Comparison of ENCODE assay signal across 8 mouse cellular contexts in genomic region chr15:94544052-94544636, GRCm38 (mm10). TPM values are rescaled to one million over a fixed set of nuclear protein-coding genes. Genes with fewer than 3 reads are reported as not detected.
DNase-seq lines count a peak whose midpoint lies in the region; ATAC-seq and TF ChIP-seq lines count a peak whose summit lies in the region.

No protein-coding gene starts in this region.

- no peaks in the 10 kb centered on the region for H3K27me3 ChIP-seq in heart, embryonic 12.5 days (replicated peaks)
- H3K27me3 ChIP-seq in forebrain, embryonic 13.5 days: no peaks in the 10 kb centered on the region
- H3K27me3 ChIP-seq in liver, embryonic 14.5 days (ENCODE audit: control insufficient read depth, insufficient read depth, low read length): no peaks in the 10 kb centered on the region

- H3K4me1 ChIP-seq in heart, embryonic 12.5 days (replicated peaks): peaks cover 4% of the 10 kb centered on the region; the same call in 1 of the 2 replicates
- H3K4me1 ChIP-seq in forebrain, embryonic 13.5 days: peaks cover 7% of the 10 kb centered on the region
- peaks cover 0 to 7% of the 10 kb centered on the region in 2 experiments; a peak in 3 of 4 replicates for H3K4me1 ChIP-seq in liver, embryonic 14.5 days (replicated peaks; ENCODE audit: control insufficient read depth in 2 of 2, insufficient read depth in 2 of 2, low read length in 1 of 2)

- H3K9me3 ChIP-seq in heart, embryonic 12.5 days (replicated peaks): no peaks in the 10 kb centered on the region
- no peaks in the 10 kb centered on the region for H3K9me3 ChIP-seq in forebrain, embryonic 13.5 days (replicated peaks)
- no peaks in the 10 kb centered on the region for H3K9me3 ChIP-seq in liver, embryonic 14.5 days (ENCODE audit: control insufficient read depth, low read length)

- DNase-seq in heart, postnatal 4 days: no peak
- peak; percentile 11 for DNase-seq in CD4-positive helper T cell, adult 2 months (ENCODE audit: low read depth, low spot score)
- no peak for DNase-seq in liver, embryonic 14.5 days (ENCODE audit: low read depth in 3 of 3, low spot score in 3 of 3)
- no peak for DNase-seq in yolk sac, embryonic 10.5 days (ENCODE audit: low spot score)
- no peak for DNase-seq in right cerebral cortex, adult 2 months (ENCODE audit: low spot score in 2 of 2)
- no peak for DNase-seq in left cerebral cortex, postnatal 25 days (ENCODE audit: low spot score in 2 of 2)

- no peak for TF ChIP-seq EP300 in liver, embryonic 14.5 days (IDR thresholded peaks at IDR 0.05; ENCODE audit: low read depth)

- no peak for TF ChIP-seq CTCF in liver, embryonic 14.5 days (IDR thresholded peaks at IDR 0.05; ENCODE audit: low read depth)

- H3K36me3 ChIP-seq in heart, embryonic 12.5 days: no peaks in the 10 kb centered on the region
- H3K36me3 ChIP-seq in forebrain, embryonic 13.5 days (ENCODE audit: poor library complexity, severe bottlenecking): no peaks in the 10 kb centered on the region
- no peaks in the 10 kb centered on the region for H3K36me3 ChIP-seq in liver, embryonic 14.5 days (replicated peaks; ENCODE audit: control insufficient read depth, insufficient read depth, low read depth)

- H3K4me3 ChIP-seq in heart, embryonic 12.5 days: peak overlapping the region; percentile 70
- H3K4me3 ChIP-seq in forebrain, embryonic 13.5 days: peak overlapping the region; percentile 80
- H3K4me3 ChIP-seq in liver, embryonic 14.5 days (ENCODE audit: insufficient read depth in 1 of 2, low read depth in 2 of 2, low read length in 2 of 2): peak overlapping the region; percentile 65 to 87

- peak overlapping the region; percentile 79 for H3K9ac ChIP-seq in heart, embryonic 12.5 days
- H3K9ac ChIP-seq in forebrain, embryonic 13.5 days: peak overlapping the region; percentile 73
- H3K9ac ChIP-seq in liver, embryonic 14.5 days (replicated peaks): peak overlapping the region; percentile 71

- H3K4me2 ChIP-seq in heart, embryonic 12.5 days: peak overlapping the region; percentile 87
- peak overlapping the region; percentile 71 for H3K4me2 ChIP-seq in forebrain, embryonic 13.5 days
- H3K4me2 ChIP-seq in liver, embryonic 14.5 days (ENCODE audit: low read depth): peak overlapping the region; percentile 78

- 44% methylated on average over 9 of the region's 9 CpGs for WGBS in heart, embryonic 12.5 days
- WGBS in forebrain, embryonic 13.5 days: 43% methylated on average over 9 of the region's 9 CpGs
- 35% methylated on average over 9 of the region's 9 CpGs for WGBS in liver, embryonic 14.5 days (ENCODE audit: insufficient replicate concordance)

- intact Hi-C loops in left cerebral cortex, postnatal 25 days (cut with DNase I): no loop called here

- H3K27ac ChIP-seq in heart, embryonic 12.5 days (ENCODE audit: poor library complexity, severe bottlenecking): peak overlapping the region; percentile 28; the same call in 1 of the 2 replicates
- H3K27ac ChIP-seq in forebrain, embryonic 13.5 days: no peak overlapping the region
- H3K27ac ChIP-seq in liver, embryonic 14.5 days: no peak overlapping the region; the same call in 1 of the 2 replicates

- ATAC-seq in heart, embryonic 12.5 days (ENCODE audit: insufficient number of reproducible peaks, low FRiP score): no peak
- no peak for ATAC-seq in forebrain, embryonic 13.5 days
- ATAC-seq in liver, embryonic 14.5 days (ENCODE audit: insufficient read depth): no peak

RNA-seq across cellular contexts. Expression of gene Irak4, which starts 0.7 kb away (rescaled TPM):
- polyA plus RNA-seq in heart, embryonic 12.5 days (2016; fragmentation: Nextera tagmentation; extraction: Ambion mirVana): 3.8 and 4.7 TPM in 2 replicates
- 1 to 10 TPM; 5.6 to 6.5 TPM for total RNA-seq in heart, postnatal 4 days (2021)
- 1.7 and 1.8 TPM in 2 replicates for polyA plus RNA-seq in forebrain, embryonic 13.5 days (2015; fragmentation: Nextera tagmentation; extraction: Ambion mirVana)
- polyA plus RNA-seq in liver, embryonic 14.5 days (2012; rRNA removed): 0.93 and 1.7 TPM in 2 replicates
- 1.7 and 2.0 TPM in 2 replicates for polyA plus RNA-seq in liver, embryonic 14.5 days (2014; fragmentation: Nextera tagmentation; extraction: Ambion mirVana)
- total RNA-seq in left cerebral cortex, postnatal 25 days (2021): 1 to 10 TPM; 1.7 to 2.1 TPM

RNA-seq across cellular contexts. Expression of gene Pus7l, which starts 0.8 kb away (rescaled TPM):
- 5.8 and 6.4 TPM in 2 replicates for polyA plus RNA-seq in heart, embryonic 12.5 days (2016; fragmentation: Nextera tagmentation; extraction: Ambion mirVana)
- 1 to 10 TPM; 2.8 to 3.0 TPM for total RNA-seq in heart, postnatal 4 days (2021)
- polyA plus RNA-seq in forebrain, embryonic 13.5 days (2015; fragmentation: Nextera tagmentation; extraction: Ambion mirVana): 5.5 and 6.8 TPM in 2 replicates
- 2.3 and 2.8 TPM in 2 replicates for polyA plus RNA-seq in liver, embryonic 14.5 days (2012; rRNA removed)
- polyA plus RNA-seq in liver, embryonic 14.5 days (2014; fragmentation: Nextera tagmentation; extraction: Ambion mirVana): 2.6 and 2.8 TPM in 2 replicates
- 1 to 10 TPM; 2.8 to 5.1 TPM for total RNA-seq in left cerebral cortex, postnatal 25 days (2021)

RNA-seq across cellular contexts. Expression of gene Twf1, which starts 45.5 kb away (rescaled TPM):
- polyA plus RNA-seq in heart, embryonic 12.5 days (2016; fragmentation: Nextera tagmentation; extraction: Ambion mirVana): 48.0 and 48.7 TPM in 2 replicates
- total RNA-seq in heart, postnatal 4 days (2021): 10 to 100 TPM; 31.1 to 39.1 TPM
- 112 and 114 TPM in 2 replicates for polyA plus RNA-seq in forebrain, embryonic 13.5 days (2015; fragmentation: Nextera tagmentation; extraction: Ambion mirVana)
- polyA plus RNA-seq in liver, embryonic 14.5 days (2012; rRNA removed): 8.4 and 13.8 TPM in 2 replicates
- 23.9 and 24.6 TPM in 2 replicates for polyA plus RNA-seq in liver, embryonic 14.5 days (2014; fragmentation: Nextera tagmentation; extraction: Ambion mirVana)
- total RNA-seq in left cerebral cortex, postnatal 25 days (2021): 10 to 100 TPM; 39.5 to 49.7 TPM
